Mouse (Mus musculus) MEL (cell line): ENCODE data around the gene Kit.

ENCODE experiments used
- E2F4 ChIP-seq: IDR thresholded peaks from 2 replicates; pipeline ENCODE4 v1.6.1; 2011; ENCODE audit warnings: low read depth, low read length, improper control_type of control experiment, borderline replicate concordance
- MAFK ChIP-seq: IDR thresholded peaks from 2 replicates; pipeline ENCODE4 v1.6.1; 2011; ENCODE audit warnings: low read depth, mild to moderate bottlenecking, low read length, improper control_type of control experiment, borderline replicate concordance
- MYC ChIP-seq: IDR thresholded peaks from 2 replicates; pipeline ENCODE4 v1.6.1; 2011; ENCODE audit warnings: low read depth, mild to moderate bottlenecking, low read length, improper control_type of control experiment, moderate library complexity

GRCm38 (mm10) chr5:75623007-75623406, 48.3 kb downstream of the Kit start:
- TF ChIP-seq MAFK, result no peak
- no peak for TF ChIP-seq MYC
- no peak for TF ChIP-seq E2F4
